Mouse (Mus musculus): ENCODE measurements around the gene Dnah17.

GRCm38 (mm10) chr11:118180199-118180598, 49.8 kb upstream of the Dnah17 start:
- TF ChIP-seq CTCF (IDR thresholded peaks at IDR 0.05) = no peak
- no peak for TF ChIP-seq EP300 (IDR thresholded peaks at IDR 0.05)
